Mouse (Mus musculus) heart, postnatal 25 days (tissue): ENCODE results near the gene Ifnlr1. TPM values are rescaled to one million over a fixed set of nuclear protein-coding genes. Genes with fewer than 3 reads are reported as not detected.
"Not testable (repeated sequence)": the region's sequence is repeated elsewhere in the genome, so short reads cannot be mapped to it uniquely, and the experiment has no call there.

ENCODE experiments used
- DNase-seq: peaks from one replicate; pipeline ENCODE4 v3.0.0; 2022; ENCODE audit warnings: low spot score
- intact Hi-C: fragments of 180-260 bp; cut with DNase I; formaldehyde crosslinking; loops from one replicate; pipeline ENCODE4 v1.15.1; 2025
- total RNA-seq, 2 experiments: library from RNA; stranded (reverse); gene quantifications; 2 replicates each; pipeline ENCODE4 v1.2.3; 2021

Ifnlr1 gene
- total RNA-seq, 2 experiments from 2014 or later, result 2.8 TPM

- no peak for DNase-seq
- intact Hi-C loops, result no loop called here
Measured at GRCm38 (mm10) chr4:135681789-135682188, 4.3 kb upstream of the Ifnlr1 start.

- intact Hi-C loops, result no loop called here
- DNase-seq, result no peak
Measured at GRCm38 (mm10) chr4:135683553-135683952, 2.5 kb upstream of the Ifnlr1 start.

- intact Hi-C loops, result no loop called here
- no peak for DNase-seq
Measured at GRCm38 (mm10) chr4:135684731-135685130, 1.4 kb upstream of the Ifnlr1 start.

- no peak for DNase-seq
- intact Hi-C loops, result loop anchor here (2.0 kb wide), 1 partner anchor 22 kb away; no protein-coding TSS in a partner anchor
Measured at GRCm38 (mm10) chr4:135686568-135686953, 474 bp downstream of the Ifnlr1 start.

GRCm38 (mm10) chr4:135689797-135690196 is 3.7 kb downstream of the Ifnlr1 start:
- intact Hi-C loops, result no loop called here
- no peak for DNase-seq

- no peak for DNase-seq
- intact Hi-C loops, result no loop called here
Measured at GRCm38 (mm10) chr4:135690241-135690640, 4.2 kb downstream of the Ifnlr1 start.

GRCm38 (mm10) chr4:135692916-135693315 is 6.8 kb downstream of the Ifnlr1 start:
- no peak for DNase-seq

GRCm38 (mm10) chr4:135698498-135698897 is 12.4 kb downstream of the Ifnlr1 start:
- no peak for DNase-seq

More at GRCm38 (mm10) chr4:135692916-135693315, 6.8 kb downstream of the Ifnlr1 start:
- intact Hi-C loops, result no loop called here

GRCm38 (mm10) chr4:135703497-135703896 is 17.4 kb downstream of the Ifnlr1 start:
- no peak for DNase-seq
- intact Hi-C loops, result loop anchor here (10.0 kb wide), 2 partner anchors 171 to 221 kb away; partner anchors contain the start of genes Fuca1 and Pnrc2

More at GRCm38 (mm10) chr4:135698498-135698897, 12.4 kb downstream of the Ifnlr1 start:
- intact Hi-C loops, result no loop called here

GRCm38 (mm10) chr4:135704016-135704415 is 17.9 kb downstream of the Ifnlr1 start:
- intact Hi-C loops, result loop anchor here (10.0 kb wide), 2 partner anchors 171 to 221 kb away; partner anchors contain the start of genes Fuca1 and Pnrc2
- peak; percentile 24 for DNase-seq

GRCm38 (mm10) chr4:135706045-135706444 is 20.0 kb downstream of the Ifnlr1 start:
- DNase-seq, result no peak
- intact Hi-C loops, result loop anchor here (10.0 kb wide), 2 partner anchors 169 to 219 kb away; partner anchors contain the start of genes Fuca1 and Pnrc2

- intact Hi-C loops, result loop anchor here (2.0 to 10.0 kb wide), 4 partner anchors 22 to 216 kb away; partner anchors contain the start of genes Fuca1, Ifnlr1 and Pnrc2
Measured at GRCm38 (mm10) chr4:135709072-135709564, 23.0 kb downstream of the Ifnlr1 start.

GRCm38 (mm10) chr4:135709621-135710020 is 23.5 kb downstream of the Ifnlr1 start:
- DNase-seq, result no peak
- intact Hi-C loops, result loop anchor here (2.0 to 10.0 kb wide), 4 partner anchors 23 to 215 kb away; partner anchors contain the start of genes Fuca1, Ifnlr1 and Pnrc2

More at GRCm38 (mm10) chr4:135709072-135709564, 23.0 kb downstream of the Ifnlr1 start:
- peak; percentile 20 for DNase-seq

GRCm38 (mm10) chr4:135710392-135710791 is 24.3 kb downstream of the Ifnlr1 start:
- no peak for DNase-seq
- intact Hi-C loops, result no loop called here

- no peak for DNase-seq
- intact Hi-C loops, result no loop called here
Measured at GRCm38 (mm10) chr4:135714776-135715175, 28.7 kb downstream of the Ifnlr1 start.

GRCm38 (mm10) chr4:135716438-135716837 is 30.4 kb downstream of the Ifnlr1 start:
- DNase-seq, intact Hi-C loops: not testable (repeated sequence)

- intact Hi-C loops, result no loop called here
- no peak for DNase-seq
Measured at GRCm38 (mm10) chr4:135722540-135723290, 36.6 kb downstream of the Ifnlr1 start.

- intact Hi-C loops, result no loop called here
- no peak for DNase-seq
Measured at GRCm38 (mm10) chr4:135726416-135726815, 40.3 kb downstream of the Ifnlr1 start.

GRCm38 (mm10) chr4:135727817-135728216 is 41.7 kb downstream of the Ifnlr1 start, which contains the start of gene Il22ra1:
Gene Il22ra1, plus strand, starts transcription at chr4:135728172.
- intact Hi-C loops, result no loop called here
- DNase-seq, result no peak

- intact Hi-C loops, result no loop called here
- DNase-seq, result no peak
Measured at GRCm38 (mm10) chr4:135730204-135730603, 44.1 kb downstream of the Ifnlr1 start.

- no peak for DNase-seq
- intact Hi-C loops, result no loop called here
Measured at GRCm38 (mm10) chr4:135730951-135731350, 44.9 kb downstream of the Ifnlr1 start.
